ENCODE assay signal across 8 mouse cellular contexts in the genomic region with DNA sequence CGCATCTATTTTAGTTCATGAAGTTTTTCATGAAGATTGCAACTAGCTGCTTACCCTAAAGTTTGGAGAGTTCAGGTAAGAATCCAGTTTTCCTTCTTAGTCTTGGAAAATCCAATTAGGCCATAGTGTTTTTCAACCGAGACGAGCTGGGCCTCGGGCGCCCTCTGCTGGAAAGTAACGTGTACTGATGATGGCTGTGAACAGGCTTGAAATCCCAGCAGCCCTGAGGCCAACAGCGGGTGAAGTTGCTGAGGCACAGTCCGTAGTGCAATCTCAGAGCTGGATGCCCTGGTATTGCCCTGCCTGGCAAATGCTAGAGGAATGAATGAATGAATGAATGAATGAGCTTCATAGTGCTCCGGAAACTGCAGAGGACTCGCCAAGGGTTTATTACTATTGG. TPM values are rescaled to one million over a fixed set of nuclear protein-coding genes. Genes with fewer than 3 reads are reported as not detected.
A peak's percentile ranks its signal among the peaks of the same experiment; 100 is the strongest.
DNase-seq lines count a peak whose midpoint lies in the region; ATAC-seq lines count a peak whose summit lies in the region.
"Had no signal": no experiment of that assay in that cellular context is flagged by ENCODE, and none has a peak within 500 bp of the region (broad histone marks: within the 10 kb centered on the region; RNA-seq: fewer than 3 reads in every experiment).

No protein-coding gene starts in this region.

- no peaks in the 10 kb centered on the region for H3K4me1 ChIP-seq in heart, embryonic 11.5 days (ENCODE audit: control insufficient read depth, insufficient read depth, low read length)

- no peaks in the 10 kb centered on the region for H3K27me3 ChIP-seq in heart, embryonic 11.5 days (ENCODE audit: control insufficient read depth, insufficient read depth, low read length)

- ATAC-seq in heart, embryonic 11.5 days (replicated peaks; ENCODE audit: insufficient number of reproducible peaks, low FRiP score, low TSS enrichment): no peak

- H3K9ac ChIP-seq in heart, embryonic 11.5 days (ENCODE audit: low read depth, low read length): peak overlapping the region; percentile 16; the same call in 1 of the 2 replicates

- peak overlapping the region; percentile 46 for H3K27ac ChIP-seq in heart, embryonic 11.5 days (ENCODE audit: low read depth, low read length)
- H3K27ac ChIP-seq: macrophage had no signal

- H3K4me2 ChIP-seq in heart, embryonic 11.5 days: peak overlapping the region; percentile 34

- DNase-seq in ES-CJ7 (ENCODE audit: low read depth, low spot score): peak; percentile 79
- DNase-seq in adrenal gland, adult 2 months: peak; percentile 68
- DNase-seq in embryo, embryonic 11 days: peak; percentile 87
- peak; percentile 68 to 88 for DNase-seq in kidney, postnatal 36 days
- DNase-seq in lung, postnatal 14 days: peak; percentile 78
- DNase-seq in right cerebral cortex, postnatal 25 days: peak; percentile 49

- WGBS in heart, embryonic 11.5 days (ENCODE audit: insufficient replicate concordance): 5% methylated on average over 10 of the region's 10 CpGs

- H3K9me3 ChIP-seq in heart, embryonic 11.5 days (replicated peaks; ENCODE audit: control insufficient read depth, low read length): 0 out of 2 replicates have a peak, but pooled peaks cover 1% of the 10 kb centered on the region

- H3K36me3 ChIP-seq in heart, embryonic 11.5 days (ENCODE audit: control insufficient read depth, insufficient read depth, low read length): no peaks in the 10 kb centered on the region

- H3K4me3 ChIP-seq in heart, embryonic 11.5 days (ENCODE audit: low read depth, low read length): no peak overlapping the region

RNA-seq across cellular contexts. Expression of a gene that starts 9.1 kb away (rescaled TPM):
- 10 to 100 TPM in 1 of 2 experiments, 1 to 10 TPM in 1; 9.5 to 14.8 TPM for total RNA-seq in adrenal gland, adult 2 months (2021)
- polyA plus RNA-seq in adrenal gland, adult 2 months (2012; rRNA removed): 1.9 and 2.1 TPM in 2 replicates
- polyA plus RNA-seq in heart, embryonic 11.5 days (2014; fragmentation: Nextera tagmentation; extraction: Ambion mirVana): 16.5 and 17.1 TPM in 2 replicates

RNA-seq across cellular contexts. Expression of a gene that starts 10.9 kb away (rescaled TPM):
- total RNA-seq in adrenal gland, adult 2 months (2021): 100 to 1,000 TPM; 232 to 283 TPM
- 146 and 187 TPM in 2 replicates for polyA plus RNA-seq in adrenal gland, adult 2 months (2012; rRNA removed)
- 50.0 and 51.9 TPM in 2 replicates for polyA plus RNA-seq in heart, embryonic 11.5 days (2014; fragmentation: Nextera tagmentation; extraction: Ambion mirVana)

RNA-seq across cellular contexts. Expression of a gene that starts 53.8 kb away (rescaled TPM):
- total RNA-seq in adrenal gland, adult 2 months (2021): 100 to 1,000 TPM; 116 to 185 TPM
- polyA plus RNA-seq in adrenal gland, adult 2 months (2012; rRNA removed): 54.6 and 58.7 TPM in 2 replicates
- polyA plus RNA-seq in heart, embryonic 11.5 days (2014; fragmentation: Nextera tagmentation; extraction: Ambion mirVana): 300 and 370 TPM in 2 replicates
